Mouse (Mus musculus) liver (tissue): ENCODE data around the gene Zfp575.
A peak's percentile ranks its signal among the peaks of the same experiment; 100 is the strongest.

Experiments used
- DNase-seq: peaks from one replicate; pipeline ENCODE4 v3.0.0-alpha.2; 2020; ENCODE audit warnings: mixed read lengths

The Zfp575 gene

DNA sequence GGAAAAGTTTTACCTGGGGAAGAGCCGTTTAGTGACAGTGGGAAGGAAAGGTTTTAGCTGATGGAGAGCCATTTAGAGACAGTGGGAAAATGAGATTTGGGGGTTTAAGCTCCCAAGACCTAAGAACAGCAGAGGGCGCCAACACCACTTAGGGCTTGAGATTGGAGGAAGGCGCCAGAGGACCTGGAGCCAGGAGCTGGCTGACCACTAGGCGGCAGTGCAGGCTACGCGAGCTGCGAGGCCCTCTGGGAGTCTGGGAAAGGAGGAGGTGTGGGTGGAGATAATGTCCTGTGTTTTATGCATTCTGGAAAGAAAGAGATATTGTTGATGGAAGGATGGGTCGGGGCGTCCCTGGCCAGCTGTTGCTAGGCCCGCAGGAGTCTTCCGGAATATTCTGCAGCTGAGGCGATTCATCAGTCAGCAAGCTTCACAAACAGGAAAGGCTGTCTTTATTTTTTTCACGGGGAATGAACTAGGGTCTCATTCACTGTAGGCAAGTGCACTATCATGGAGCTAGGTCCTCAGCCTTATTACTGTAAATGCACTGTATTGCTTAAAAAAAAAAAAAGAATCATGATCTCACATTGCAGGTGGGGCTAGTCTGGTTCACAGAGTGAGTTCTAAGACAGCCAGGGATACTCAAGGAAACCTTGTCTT, 13.6 kb upstream of the Zfp575 start:
- DNase-seq: peak; percentile 95

DNA sequence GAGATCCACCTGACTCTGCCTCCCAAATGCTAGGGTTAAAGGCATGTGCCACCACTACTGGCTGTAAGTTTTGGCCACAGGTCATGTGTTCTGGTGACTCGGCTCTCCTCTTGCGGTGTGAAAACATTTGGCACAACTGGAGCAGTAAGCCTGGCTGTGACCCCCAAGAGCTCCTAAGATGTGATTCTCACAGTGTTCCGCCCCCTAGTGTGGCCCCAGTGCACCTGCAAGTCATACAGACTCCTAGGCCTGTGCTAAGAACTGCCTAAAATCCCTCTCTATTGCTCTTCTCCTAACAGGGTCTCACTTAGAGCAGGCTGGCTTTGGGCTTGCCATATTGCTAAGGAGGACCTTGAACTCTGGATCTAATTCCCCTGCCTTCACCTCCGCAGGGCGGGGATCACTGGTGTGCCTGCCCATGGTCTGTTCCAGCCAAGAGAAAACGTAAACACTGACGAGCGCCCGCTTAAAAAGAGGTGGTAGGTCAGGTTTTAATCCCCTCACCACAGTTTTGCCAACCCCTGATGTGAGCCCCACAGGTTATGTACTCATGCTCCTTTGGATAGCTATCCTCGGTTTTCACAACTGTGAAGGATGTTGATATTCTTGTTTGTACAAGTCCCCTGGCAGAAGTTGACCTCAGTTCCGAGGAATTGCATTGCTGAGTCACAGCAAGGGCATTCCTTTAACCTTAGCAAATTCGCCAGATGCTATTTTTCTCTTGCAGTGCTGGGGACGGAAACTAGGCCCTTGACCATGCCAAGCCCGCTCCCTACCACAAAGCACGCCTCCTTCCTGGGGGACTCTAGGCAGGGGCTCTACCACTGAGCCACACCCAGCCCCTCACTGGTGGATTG, 12.0 kb upstream of the Zfp575 start:
- DNase-seq: no peak

DNA sequence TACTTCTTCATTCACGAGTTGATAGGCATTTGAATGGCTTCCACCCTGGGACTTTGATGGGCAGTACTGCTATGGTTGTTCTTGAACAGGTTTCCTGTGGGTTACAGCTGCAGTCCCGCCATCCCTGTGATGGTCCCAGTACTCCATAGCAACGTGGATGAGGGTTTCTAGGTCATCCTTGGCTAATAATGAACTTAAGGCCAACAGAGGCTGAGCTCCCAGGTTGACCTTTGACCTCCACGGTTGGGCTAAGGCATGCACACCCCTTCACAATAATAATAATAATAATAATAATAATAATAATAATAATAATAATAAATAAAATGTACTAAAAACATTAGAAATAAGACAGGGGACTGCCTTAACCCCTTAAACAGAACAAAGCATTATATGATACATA, 10.7 kb upstream of the Zfp575 start:
- no peak for DNase-seq

DNA sequence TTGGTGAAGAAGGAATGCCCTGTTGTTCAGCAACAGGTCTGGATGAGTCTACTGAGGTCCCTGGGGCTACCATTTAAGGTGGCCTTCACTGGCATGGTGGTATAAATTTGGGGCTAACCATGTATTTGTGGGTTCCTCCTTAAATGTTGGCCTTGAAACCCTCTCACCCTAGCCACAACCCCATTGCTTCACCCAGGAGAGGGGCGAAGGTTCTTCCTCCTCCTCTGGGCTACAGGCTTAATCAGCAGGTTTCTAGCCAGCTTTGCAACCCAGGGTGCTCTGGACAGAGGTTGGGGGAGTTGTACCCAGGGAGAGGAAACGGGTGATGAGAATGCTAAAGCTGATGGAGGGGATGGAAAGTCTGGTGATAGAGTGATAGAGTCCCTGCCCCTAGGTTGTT, 8.0 kb upstream of the Zfp575 start:
- no peak for DNase-seq

DNA sequence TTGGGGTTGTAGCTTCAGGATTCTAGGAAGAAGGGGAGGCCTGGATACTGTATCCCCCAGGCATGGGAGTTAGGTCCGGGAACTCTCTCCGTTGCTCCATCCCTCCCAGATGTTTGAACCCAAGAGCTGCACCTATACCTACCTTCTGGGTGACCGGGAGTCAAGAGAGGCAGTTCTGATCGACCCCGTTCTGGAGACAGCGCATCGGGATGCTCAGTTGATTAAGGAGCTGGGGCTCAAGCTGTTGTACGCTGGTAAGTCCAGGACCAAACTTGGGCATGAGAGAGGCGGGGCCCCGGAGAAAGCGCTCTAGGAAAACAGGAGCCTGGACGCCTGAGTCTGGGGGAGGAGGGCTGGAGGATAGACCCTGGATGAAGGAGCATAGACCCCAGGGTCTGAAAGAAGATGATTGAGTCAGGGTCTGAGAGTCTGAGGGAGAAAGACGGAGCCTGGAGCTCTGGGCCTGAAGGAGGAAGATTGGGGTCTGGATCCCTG, 6.9 kb upstream of the Zfp575 start:
- no peak for DNase-seq

DNA sequence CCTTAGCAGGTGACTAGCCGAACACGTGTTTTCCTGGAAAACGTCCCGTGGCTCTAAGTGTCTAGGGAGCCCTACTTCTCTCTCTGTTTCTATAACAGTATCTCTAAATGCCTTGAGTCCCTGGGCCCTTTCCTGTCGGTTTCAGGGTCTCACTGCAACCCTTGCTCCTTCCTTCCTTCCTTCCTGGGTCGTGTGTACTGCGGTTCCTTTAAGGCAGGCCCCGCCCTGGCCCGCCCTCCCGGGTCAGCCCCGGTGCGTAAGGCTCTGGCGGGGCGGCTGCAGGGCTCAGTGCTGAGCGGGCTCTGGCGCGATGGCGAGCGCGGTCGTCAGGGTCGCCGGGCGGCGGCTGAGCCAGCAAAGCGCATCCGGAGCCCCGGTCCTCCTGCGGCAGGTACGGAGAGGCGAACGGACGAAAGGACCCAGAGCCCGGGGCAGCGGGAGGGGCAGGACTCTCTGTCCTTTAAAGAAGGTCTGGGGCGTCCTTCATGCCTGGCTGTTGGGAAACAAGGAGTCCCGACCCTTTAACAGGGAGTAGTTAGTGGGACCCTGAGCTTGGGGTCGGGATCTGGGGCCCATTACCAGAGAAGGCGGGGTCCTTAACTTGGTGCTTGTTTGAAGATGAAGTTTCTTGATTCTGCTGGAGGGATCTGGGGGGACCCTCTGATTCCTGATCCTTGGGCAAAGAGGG, 6.3 kb upstream of the Zfp575 start:
- peak; percentile 84 for DNase-seq

DNA sequence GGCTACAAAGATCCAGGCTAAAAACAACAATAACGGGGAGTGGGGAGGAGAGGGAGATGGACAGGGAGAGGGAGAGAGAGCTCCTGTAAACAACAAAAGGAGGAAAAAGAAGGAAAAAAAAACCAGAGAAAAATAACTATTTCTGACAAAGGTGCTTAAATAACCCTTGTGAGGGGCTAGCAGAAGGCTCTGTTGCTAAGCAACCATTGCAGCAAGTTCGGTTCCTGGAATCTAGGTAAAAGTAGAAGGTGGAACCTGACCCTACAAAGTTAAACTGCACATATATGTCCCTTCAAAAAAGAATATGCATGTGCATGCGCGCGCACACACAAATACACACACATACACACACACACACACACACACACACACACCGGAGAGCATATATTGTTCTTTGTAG, 5.3 kb upstream of the Zfp575 start:
- DNase-seq: no peak

DNA sequence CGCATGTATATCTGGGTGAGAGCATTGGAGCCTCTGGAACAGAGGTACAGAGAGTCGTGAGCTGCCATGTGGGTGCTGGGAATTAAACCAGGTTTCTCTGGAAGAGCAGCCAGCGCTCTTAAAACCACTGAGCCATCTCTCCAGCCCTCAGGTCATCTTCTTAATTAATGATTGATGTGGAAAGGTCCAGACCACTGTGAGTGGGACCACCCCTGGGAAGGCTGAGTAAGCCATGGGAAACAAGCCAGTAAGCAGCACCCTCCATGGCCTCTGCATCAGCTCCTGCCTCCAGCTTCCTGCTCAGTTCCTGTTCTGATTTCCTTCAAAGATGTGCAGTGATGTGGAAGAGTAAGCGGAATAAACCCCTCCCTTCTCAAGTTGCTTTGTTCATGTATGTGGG, 4.7 kb upstream of the Zfp575 start:
- DNase-seq: no peak

DNA sequence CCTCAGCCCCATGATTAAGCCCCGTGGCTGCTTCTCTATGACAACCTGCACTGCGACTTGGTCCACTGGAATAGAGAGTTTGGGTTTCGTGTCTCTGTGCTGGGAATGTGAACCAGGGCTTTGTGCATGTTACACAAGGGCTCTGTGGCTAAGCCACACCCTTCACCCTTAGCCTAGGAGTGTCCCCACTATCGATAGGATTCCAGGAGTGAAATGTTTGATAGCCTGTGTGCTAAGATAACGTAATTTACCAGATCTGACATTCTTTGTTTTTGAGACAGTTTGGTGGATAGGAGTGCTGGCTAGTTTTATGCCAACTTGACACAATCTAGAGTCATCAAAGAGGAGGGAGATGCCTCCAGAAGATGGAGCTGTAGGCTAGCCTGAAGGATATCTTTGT, 4.3 kb upstream of the Zfp575 start:
- DNase-seq: no peak

DNA sequence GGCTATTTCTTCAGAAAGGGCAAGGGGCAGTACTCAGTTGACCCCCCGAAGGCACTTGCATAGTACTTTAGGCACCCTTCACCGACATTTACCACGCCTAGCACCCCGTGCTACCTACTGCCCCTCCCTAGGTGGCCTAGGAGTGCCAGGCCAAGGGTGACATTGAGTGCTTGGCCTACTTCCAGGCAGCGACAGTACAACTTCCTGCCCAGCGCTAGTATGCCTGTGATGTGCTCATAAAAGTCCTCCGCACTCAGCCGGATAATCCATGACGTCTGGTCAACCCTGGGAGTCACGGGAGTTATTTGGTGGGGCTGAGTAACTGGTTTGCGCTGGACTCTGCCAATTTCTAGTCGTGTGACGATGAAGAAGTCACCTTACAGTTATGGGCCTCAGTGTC, 895 bp upstream of the Zfp575 start:
- DNase-seq: no peak

DNA sequence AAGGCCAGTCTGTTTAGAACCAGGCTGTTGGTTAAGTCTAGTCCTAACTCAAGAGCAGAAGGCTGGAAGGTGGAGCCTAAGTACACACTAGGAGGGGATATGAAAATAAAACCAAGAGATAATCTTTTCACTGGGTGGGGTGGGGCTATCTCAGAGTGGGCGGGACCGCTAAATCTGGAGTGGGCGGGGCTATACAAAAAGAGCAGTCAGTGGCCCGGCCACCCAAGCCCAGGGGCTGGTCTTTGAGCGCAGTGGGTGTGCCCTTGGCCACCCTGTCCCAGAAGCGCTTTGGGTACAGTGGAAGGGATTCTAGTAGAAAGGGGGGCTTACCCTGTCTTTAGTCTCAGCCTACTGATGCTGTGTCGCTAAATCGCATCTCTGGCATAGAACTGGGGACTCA, 613 bp downstream of the Zfp575 start:
- DNase-seq: peak; percentile 74

DNA sequence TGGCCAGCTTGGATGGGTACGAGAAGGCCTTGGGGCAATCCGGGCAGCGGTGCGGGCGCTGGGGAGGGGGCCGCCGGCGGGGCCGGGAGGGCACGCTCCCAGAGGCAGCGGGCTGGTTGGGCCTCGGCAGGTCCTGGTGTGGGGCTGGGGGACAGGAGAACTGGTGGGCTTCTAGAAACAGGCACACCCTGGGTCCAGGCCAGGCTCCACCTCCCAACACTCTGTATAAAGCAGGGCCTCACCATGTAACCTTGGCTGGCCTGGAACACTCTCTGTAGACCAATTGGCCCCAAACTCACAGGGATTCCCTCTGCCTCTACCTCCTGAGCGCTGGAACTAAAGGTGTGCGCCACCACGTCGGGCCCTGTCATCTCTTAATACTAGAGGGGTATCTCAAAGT, 1.4 kb downstream of the Zfp575 start:
- DNase-seq: no peak

DNA sequence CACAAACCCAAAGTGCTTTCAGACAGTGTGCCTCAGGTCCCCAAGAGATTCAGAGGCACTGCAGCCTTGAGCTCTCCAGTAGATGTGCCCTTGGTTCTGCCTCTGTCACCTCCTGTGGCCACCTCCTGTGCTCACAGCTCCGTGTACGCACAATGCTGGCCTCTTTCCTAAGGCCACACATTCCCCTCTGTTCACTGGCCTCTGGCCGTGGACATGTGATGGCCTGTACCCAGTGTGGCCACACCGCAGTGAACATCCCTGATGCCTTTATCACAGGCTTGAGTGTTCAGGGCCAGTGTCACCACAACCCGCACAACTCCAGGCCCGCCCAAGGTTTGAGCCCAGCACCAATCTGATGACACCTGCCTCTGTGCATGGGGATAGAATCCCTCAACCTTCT, 2.6 kb downstream of the Zfp575 start:
- no peak for DNase-seq

DNA sequence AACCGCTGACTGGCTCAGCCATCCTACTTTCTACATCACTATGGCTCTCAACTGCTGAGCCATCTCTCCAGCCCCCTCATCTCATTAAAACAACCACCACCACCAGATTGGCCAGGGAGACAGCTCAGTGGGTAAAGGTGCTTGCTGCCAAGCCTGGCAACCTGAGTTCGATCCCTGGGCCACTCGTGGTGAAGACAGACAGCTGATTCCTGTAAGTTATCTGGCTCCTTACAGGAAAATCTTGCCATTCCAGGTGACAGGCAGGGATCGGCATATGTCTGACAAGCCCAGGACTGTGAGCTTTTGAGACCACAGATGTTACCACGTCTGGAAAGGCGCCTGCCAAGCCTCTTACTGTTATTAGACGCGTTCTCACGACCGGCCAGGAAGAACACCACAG, 9.6 kb downstream of the Zfp575 start:
- DNase-seq: no peak

DNA sequence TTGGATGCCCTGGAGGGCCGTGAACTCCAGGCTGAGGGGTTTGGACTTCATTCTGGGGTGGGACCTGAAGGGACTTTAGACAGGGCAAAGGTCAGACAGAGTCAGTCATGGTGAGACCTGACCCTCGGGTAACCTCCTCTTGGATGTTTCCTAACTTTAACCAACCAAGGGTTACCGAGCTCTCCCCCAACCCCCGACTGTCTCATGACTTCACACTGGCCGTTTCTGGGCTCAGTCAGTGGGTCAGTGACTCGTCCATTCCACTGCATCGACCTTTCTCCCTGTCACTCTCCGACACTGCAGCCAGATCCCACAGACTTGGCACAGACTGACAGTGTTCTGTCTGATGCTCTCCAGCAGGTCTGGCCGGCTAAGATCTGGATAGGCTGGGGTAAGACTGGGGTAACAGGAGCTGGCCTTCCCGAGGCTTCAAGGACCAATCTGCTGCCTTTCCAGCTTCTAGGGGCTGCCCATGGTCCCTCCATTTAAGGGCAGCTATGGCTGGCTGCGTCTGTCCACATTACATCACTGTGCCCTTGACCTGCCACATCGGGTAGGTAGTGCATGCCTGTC, 13.1 kb downstream of the Zfp575 start:
- DNase-seq: no peak

DNA sequence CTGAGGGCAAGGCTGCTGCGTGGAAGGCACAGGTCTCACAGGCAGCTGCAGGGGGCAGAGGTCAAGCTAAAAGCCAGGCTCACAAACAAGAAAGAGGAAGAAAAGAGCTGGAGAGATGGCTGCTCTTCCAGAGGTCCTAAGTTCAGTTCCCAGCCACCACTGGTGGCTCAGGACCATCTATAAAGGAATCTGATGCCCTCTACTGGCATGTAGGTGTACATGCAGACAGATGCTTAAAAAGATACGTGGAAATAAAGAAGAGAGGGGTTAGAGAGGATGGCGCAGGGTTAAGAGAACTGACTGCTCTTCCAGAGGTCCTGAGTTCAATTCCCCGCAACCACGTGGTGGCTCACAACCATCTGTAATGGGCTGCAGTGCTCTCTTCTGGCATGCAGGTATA, 15.0 kb downstream of the Zfp575 start:
- no peak for DNase-seq

DNA sequence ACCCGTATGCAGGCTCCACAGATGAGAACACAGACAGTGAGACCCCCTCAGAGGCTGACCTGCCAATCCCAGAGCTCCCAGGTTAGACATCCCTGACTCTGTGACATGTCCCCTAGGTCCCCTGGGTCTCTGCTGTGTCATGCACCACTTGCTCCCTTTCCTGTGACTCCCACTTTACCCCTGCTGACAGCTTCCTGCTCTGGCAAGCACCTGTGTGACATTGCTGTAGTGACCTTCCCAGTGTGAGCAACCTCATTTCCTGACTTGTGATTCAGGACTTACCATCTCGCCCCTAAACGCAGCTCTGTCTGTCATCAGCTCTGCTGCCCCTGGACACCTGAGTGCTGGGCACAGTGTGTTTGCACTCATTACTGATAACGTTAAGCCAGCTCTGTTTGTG, 16.4 kb downstream of the Zfp575 start:
- no peak for DNase-seq

DNA sequence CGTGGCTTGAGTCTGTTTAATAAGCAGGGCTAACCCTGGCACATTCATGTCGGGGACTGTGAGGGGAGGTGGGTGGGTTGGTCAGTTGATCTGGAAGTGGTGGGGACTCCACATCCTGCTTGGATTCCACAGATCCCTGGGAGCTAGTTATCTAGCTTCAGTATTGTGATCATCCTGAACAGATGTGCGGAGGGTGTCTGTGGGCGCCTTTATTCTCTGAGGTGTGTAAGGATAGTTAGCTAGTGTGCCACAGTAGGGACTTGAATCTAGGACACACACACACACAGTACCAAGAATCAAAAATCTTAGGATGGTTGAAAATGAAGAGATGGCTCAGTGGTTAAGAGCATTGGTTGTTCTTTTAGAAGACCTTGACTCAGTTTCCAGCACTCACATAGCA, 18.9 kb downstream of the Zfp575 start:
- no peak for DNase-seq

DNA sequence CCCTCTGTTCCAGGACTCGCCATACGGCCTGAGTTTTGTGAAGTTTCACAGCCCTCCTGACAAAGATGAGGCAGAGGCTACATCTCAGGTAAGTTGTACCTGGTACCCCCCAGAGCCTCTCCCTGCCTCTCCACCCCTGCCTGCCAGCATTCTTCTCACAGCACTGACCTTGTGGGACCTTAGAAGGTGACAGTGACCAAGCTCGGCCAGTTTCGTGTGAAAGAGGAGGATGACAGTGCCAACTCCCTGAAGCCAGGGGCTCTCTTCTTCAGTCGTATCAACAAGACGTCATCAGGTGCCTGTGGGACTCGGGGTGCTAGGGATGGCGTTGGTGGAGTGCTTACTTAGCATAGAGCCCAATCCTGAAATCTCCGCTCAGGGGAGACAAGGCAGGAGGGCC, 21.2 kb downstream of the Zfp575 start:
- no peak for DNase-seq

DNA sequence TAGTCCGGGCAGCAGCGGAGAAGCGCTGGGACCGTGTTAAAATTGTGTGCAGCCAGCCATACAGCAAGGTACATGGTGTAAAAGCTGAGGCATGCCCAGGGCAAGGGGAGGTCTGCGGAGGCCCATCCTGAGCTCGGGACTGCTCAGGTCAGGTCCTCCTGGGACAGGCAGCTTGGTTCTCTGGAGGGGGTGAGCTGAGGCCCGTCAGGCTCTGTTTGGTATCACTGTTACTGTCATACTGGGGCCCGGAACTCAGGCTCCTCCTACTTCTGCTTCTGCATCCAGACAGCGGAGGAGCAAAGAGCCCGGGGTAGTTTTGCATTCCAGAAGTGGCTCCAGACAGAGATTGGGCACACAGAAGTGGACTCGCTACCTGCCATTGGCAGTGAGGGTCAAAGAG, 21.8 kb downstream of the Zfp575 start:
- DNase-seq: no peak

DNA sequence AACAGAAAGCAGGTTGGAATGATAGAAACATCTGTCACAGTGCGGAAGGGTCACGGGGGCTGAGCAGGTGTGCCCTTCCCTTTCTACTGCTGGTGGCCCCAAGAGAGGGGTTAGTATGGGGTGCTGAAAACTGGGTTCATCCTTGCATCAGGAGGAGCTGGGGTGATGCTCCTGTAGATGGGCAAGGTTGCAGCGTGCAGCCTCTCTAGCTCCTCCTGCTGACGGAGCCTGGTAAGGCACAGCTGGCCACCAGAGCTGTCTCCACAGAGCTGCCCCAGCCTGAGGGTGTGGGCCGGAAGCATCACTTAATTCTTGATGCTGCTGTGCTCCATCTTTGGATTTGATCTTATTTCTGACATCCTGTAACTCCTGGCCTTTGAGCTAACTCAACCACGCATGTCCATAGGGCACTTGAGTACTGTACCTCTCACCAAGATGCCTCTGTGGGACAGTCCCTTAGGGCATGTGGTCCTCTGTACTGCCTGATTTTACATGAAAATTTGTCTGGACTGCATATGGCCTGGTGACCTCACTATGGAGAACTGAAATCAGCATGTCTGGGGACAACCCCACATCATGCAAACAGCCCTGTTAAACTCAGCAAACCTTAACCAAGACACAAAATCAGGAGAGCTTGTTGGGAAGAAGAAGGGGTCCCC, 22.7 kb downstream of the Zfp575 start:
- peak; percentile 75 for DNase-seq

DNA sequence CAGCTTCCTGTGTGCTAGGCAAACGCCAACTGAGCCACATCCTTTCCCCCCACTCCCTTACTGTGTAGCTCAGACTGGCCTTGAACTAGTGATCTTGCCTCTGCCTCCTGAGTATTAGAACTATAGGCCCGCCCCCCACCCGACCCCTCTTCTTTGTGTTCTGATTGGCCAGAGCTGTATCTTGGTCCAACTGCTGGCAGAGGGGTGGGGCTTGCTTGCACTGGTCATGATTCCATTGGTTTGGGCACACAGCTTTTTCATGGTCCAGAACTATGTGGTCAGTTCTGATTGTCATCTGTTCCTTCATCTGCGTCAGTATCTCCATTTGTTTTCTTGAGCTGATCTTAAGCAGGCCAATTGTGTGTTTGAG, 23.6 kb downstream of the Zfp575 start:
- no peak for DNase-seq

DNA sequence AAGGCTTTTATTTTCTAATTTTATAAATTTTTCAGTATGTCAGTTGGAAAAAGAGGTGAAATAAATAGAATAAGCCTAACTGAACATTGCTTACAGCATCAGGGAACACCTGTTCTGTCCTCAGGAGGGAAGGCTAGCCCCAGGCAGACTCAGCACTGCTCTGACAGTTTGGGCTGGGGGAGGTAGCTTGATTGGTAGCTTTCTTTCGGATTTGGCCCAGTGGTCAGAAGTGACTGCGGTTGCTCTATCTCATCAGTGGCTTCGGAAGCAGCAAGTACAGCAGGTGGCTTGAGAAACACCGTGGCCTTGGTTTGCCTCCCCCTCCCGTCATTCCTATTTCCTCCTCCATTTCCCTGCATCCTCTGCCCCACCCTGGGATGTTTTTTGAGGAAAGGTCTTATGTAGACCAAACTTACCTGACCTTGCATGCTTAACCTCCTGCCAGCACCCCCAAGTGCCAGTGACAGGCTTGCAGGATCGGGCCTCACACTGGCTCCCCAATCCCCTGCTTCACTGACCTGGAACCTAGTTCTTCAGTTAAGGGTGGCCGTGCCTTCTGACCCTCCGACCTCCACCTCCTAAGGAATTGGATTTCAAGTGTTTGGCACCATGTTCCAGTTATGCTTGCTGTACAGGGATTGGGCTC, 24.1 kb downstream of the Zfp575 start:
- DNase-seq: no peak
